Mouse (Mus musculus): ENCODE data around the gene Sall4. TPM values are rescaled to one million over a fixed set of nuclear protein-coding genes. Genes with fewer than 3 reads are reported as not detected.
"Not testable (repeated sequence)": the region's sequence is repeated elsewhere in the genome, so short reads cannot be mapped to it uniquely, and the experiment has no call there.

Sall4 gene
- polyA plus RNA-seq, 1 experiment, result 1.6 TPM

DNA sequence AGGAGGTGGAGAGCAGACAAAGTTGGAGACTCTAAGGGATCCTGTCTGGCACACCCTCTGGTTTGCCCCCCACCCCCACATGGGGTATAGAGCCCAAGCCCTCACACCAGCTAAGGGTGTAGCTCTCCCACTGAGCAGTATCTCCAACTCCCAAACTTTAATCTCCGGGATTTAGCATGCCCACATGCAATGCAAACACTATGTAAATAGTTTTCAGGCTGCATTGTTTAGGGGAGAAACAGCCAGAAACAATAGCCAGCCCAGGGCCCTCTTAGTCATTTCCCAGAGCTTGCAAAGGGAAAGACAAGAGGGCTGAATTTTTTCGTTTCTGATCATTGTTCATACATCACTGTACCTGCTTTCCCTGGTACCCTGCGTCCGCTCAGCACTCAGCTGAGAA, 5.8 kb downstream of the Sall4 start:
- Histone ChIP-seq H3K4me3 (ENCODE audit: control insufficient read depth, low read depth, low read length) (no peak overlapping the region), H3K27ac (ENCODE audit: control insufficient read depth, insufficient read depth, low read depth, low read length) (no peak overlapping the region), H3K27me3 (ENCODE audit: control insufficient read depth, insufficient read depth, low read length) (peaks cover 2% of the 10 kb centered on the region; the same call in 1 of the 2 replicates), H3K4me1 (ENCODE audit: control insufficient read depth, insufficient read depth, low read length) (peaks cover 2% of the 10 kb centered on the region), H3K36me3 (ENCODE audit: control insufficient read depth, insufficient read depth, low read length) (no peaks in the 10 kb centered on the region)
- TF ChIP-seq POLR2A (IDR thresholded peaks at IDR 0.05; ENCODE audit: control insufficient read depth, low read depth, low read length) (no peak), CTCF (IDR thresholded peaks at IDR 0.05; ENCODE audit: control insufficient read depth, insufficient read depth, insufficient replicate concordance, low read depth, low read length) (no peak)

DNA sequence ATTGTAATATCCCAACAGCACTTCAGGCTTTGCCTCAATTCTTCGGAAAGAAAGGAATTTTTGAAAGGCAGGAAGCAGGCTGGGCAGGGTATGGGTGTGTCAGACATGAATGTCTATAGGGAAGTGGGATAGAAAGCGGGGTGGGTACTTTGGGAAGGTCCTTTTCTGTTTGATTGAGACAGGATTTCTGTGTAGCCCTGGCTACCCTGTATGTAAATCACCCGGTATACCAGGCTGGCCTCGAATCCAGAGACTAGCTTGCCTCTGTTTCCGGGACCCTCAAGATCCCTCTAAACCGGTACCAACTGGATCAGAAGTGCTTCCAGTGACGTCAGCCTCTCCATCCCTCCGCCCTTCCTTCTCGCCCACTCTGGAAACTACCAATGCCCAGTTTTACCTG, 6.6 kb downstream of the Sall4 start:
- Histone ChIP-seq H3K36me3 (ENCODE audit: control insufficient read depth, insufficient read depth, low read length) (no peaks in the 10 kb centered on the region), H3K4me3 (ENCODE audit: control insufficient read depth, low read depth, low read length) (no peak overlapping the region), H3K27ac (ENCODE audit: control insufficient read depth, insufficient read depth, low read depth, low read length) (no peak overlapping the region), H3K4me1 (ENCODE audit: control insufficient read depth, insufficient read depth, low read length) (peaks cover 2% of the 10 kb centered on the region), H3K27me3 (ENCODE audit: control insufficient read depth, insufficient read depth, low read length) (peaks cover 2% of the 10 kb centered on the region; the same call in 1 of the 2 replicates)
- TF ChIP-seq CTCF (IDR thresholded peaks at IDR 0.05; ENCODE audit: control insufficient read depth, insufficient read depth, insufficient replicate concordance, low read depth, low read length) (no peak), POLR2A (IDR thresholded peaks at IDR 0.05; ENCODE audit: control insufficient read depth, low read depth, low read length) (no peak)

- H3K36me3 ChIP-seq (ENCODE audit: control insufficient read depth, insufficient read depth, low read length); H3K4me3 ChIP-seq (ENCODE audit: control insufficient read depth, low read depth, low read length); H3K27me3 ChIP-seq (ENCODE audit: control insufficient read depth, insufficient read depth, low read length); H3K27ac ChIP-seq (ENCODE audit: control insufficient read depth, insufficient read depth, low read depth, low read length): not testable (repeated sequence)
- peaks cover 11% of the 10 kb centered on the region for H3K4me1 ChIP-seq (ENCODE audit: control insufficient read depth, insufficient read depth, low read length)
These were observed 23.3 kb downstream of the Sall4 start for GRCm38 (mm10) chr2:168744406-168744805.

GRCm38 (mm10) chr2:168742649-168743048, 25.1 kb downstream of the Sall4 start:
- Histone ChIP-seq H3K4me3 (ENCODE audit: control insufficient read depth, low read depth, low read length) (no peak overlapping the region), H3K27me3 (ENCODE audit: control insufficient read depth, insufficient read depth, low read length) (no peaks in the 10 kb centered on the region), H3K27ac (ENCODE audit: control insufficient read depth, insufficient read depth, low read depth, low read length) (no peak overlapping the region; the same call in 1 of the 2 replicates), H3K4me1 (ENCODE audit: control insufficient read depth, insufficient read depth, low read length) (peaks cover 11% of the 10 kb centered on the region), H3K36me3 (ENCODE audit: control insufficient read depth, insufficient read depth, low read length) (no peaks in the 10 kb centered on the region)
- TF ChIP-seq CTCF (IDR thresholded peaks at IDR 0.05; ENCODE audit: control insufficient read depth, insufficient read depth, insufficient replicate concordance, low read depth, low read length) (peak; percentile 79), POLR2A (IDR thresholded peaks at IDR 0.05; ENCODE audit: control insufficient read depth, low read depth, low read length) (no peak)

- TF ChIP-seq CTCF (IDR thresholded peaks at IDR 0.05; ENCODE audit: control insufficient read depth, insufficient read depth, insufficient replicate concordance, low read depth, low read length) (no peak), POLR2A (IDR thresholded peaks at IDR 0.05; ENCODE audit: control insufficient read depth, low read depth, low read length) (no peak)
- Histone ChIP-seq H3K4me3 (ENCODE audit: control insufficient read depth, low read depth, low read length) (peak within 1 kb of the TSS; percentile 87), H3K4me1 (ENCODE audit: control insufficient read depth, insufficient read depth, low read length) (peaks cover 11% of the 10 kb centered on the region), H3K27me3 (ENCODE audit: control insufficient read depth, insufficient read depth, low read length) (no peaks in the 10 kb centered on the region), H3K36me3 (ENCODE audit: control insufficient read depth, insufficient read depth, low read length) (no peaks in the 10 kb centered on the region), H3K27ac (ENCODE audit: control insufficient read depth, insufficient read depth, low read depth, low read length) (peak within 1 kb of the TSS; percentile 64)
These were observed 25.6 kb downstream of the Sall4 start, which contains the start of gene Atp9a for GRCm38 (mm10) chr2:168742059-168742627. Gene Atp9a (minus strand): TSS chr2:168742409.

- Histone ChIP-seq H3K27ac (ENCODE audit: control insufficient read depth, insufficient read depth, low read depth, low read length) (no peak overlapping the region), H3K27me3 (ENCODE audit: control insufficient read depth, insufficient read depth, low read length) (no peaks in the 10 kb centered on the region), H3K36me3 (ENCODE audit: control insufficient read depth, insufficient read depth, low read length) (no peaks in the 10 kb centered on the region), H3K4me1 (ENCODE audit: control insufficient read depth, insufficient read depth, low read length) (peaks cover 11% of the 10 kb centered on the region), H3K4me3 (ENCODE audit: control insufficient read depth, low read depth, low read length) (peak overlapping the region; percentile 87)
- TF ChIP-seq CTCF (IDR thresholded peaks at IDR 0.05; ENCODE audit: control insufficient read depth, insufficient read depth, insufficient replicate concordance, low read depth, low read length) (no peak), POLR2A (IDR thresholded peaks at IDR 0.05; ENCODE audit: control insufficient read depth, low read depth, low read length) (0 out of 2 replicates have a peak, but pooled peaks have one; percentile 11)
These were observed 26.3 kb downstream of the Sall4 start for GRCm38 (mm10) chr2:168741273-168742058.

- TF ChIP-seq CTCF (IDR thresholded peaks at IDR 0.05; ENCODE audit: control insufficient read depth, insufficient read depth, insufficient replicate concordance, low read depth, low read length), result no peak
- no peak for TF ChIP-seq POLR2A (IDR thresholded peaks at IDR 0.05; ENCODE audit: control insufficient read depth, low read depth, low read length)
- no peaks in the 10 kb centered on the region for H3K36me3 ChIP-seq (ENCODE audit: control insufficient read depth, insufficient read depth, low read length)
- no peak overlapping the region; the same call in 1 of the 2 replicates for H3K4me3 ChIP-seq (ENCODE audit: control insufficient read depth, low read depth, low read length)
- no peak overlapping the region for H3K27ac ChIP-seq (ENCODE audit: control insufficient read depth, insufficient read depth, low read depth, low read length)
- H3K4me1 ChIP-seq (ENCODE audit: control insufficient read depth, insufficient read depth, low read length), result peaks cover 11% of the 10 kb centered on the region
- H3K27me3 ChIP-seq (ENCODE audit: control insufficient read depth, insufficient read depth, low read length), result no peaks in the 10 kb centered on the region
These were observed 27.2 kb downstream of the Sall4 start for GRCm38 (mm10) chr2:168740496-168740895.

Data from testis, adult 2 months (tissue).